Mouse (Mus musculus) kidney, embryonic 16.5 days (tissue): ENCODE data around the gene Prkcq. TPM values are rescaled to one million over a fixed set of nuclear protein-coding genes. Genes with fewer than 3 reads are reported as not detected.
"Not testable (repeated sequence)": the region's sequence is repeated elsewhere in the genome, so short reads cannot be mapped to it uniquely, and the experiment has no call there.

Experiments
- ATAC-seq: fragments of 200-750 bp; cut with Nextera tagmentation; 2 replicates; pipeline ENCODE4 v1.8.0; 2017; ENCODE audit warnings: moderate TSS enrichment; ENCODE audit not compliant: low FRiP score, low TSS enrichment
- H3K27ac ChIP-seq: fragments of 300-500 bp; sonication (generic); 2 replicates; pipeline ENCODE4 v1.5.1; 2014; ENCODE audit warnings: low read length
- H3K27me3 ChIP-seq: fragments of 300-500 bp; sonication (generic); 2 replicates; pipeline ENCODE4 v1.6.1; 2014; ENCODE audit warnings: low read length, control low read depth, mixed read lengths; ENCODE audit not compliant: insufficient read depth
- H3K36me3 ChIP-seq: fragments of 300-500 bp; sonication (generic); 2 replicates; pipeline ENCODE4 v1.6.1; 2014; ENCODE audit warnings: low read length, control low read depth, mixed read lengths; ENCODE audit not compliant: insufficient read depth
- H3K4me1 ChIP-seq: fragments of 300-500 bp; sonication (generic); 2 replicates; pipeline ENCODE4 v1.6.1; 2014; ENCODE audit warnings: low read length, control low read depth, mixed read lengths; ENCODE audit not compliant: insufficient read depth
- H3K4me2 ChIP-seq: fragments of 300-500 bp; sonication (generic); replicated peaks from 2 replicates; pipeline ENCODE4 v1.6.1; 2014; ENCODE audit warnings: low read depth, low read length
- H3K4me3 ChIP-seq: fragments of 300-500 bp; sonication (generic); 2 replicates; pipeline ENCODE4 v1.5.1; 2014; ENCODE audit warnings: mild to moderate bottlenecking, low read length
- H3K9ac ChIP-seq: fragments of 300-500 bp; sonication (generic); replicated peaks from 2 replicates; pipeline ENCODE4 v1.6.1; 2014; ENCODE audit warnings: low read length
- H3K9me3 ChIP-seq: fragments of 300-500 bp; sonication (generic); 2 replicates; pipeline ENCODE4 v1.6.1; 2016; ENCODE audit warnings: low read length, control low read depth
- WGBS: fragments of 180-500 bp; shearing (Covaris S2); extraction: QIAGEN DNeasy Blood & Tissue Kit; methylation state at CpG from one replicate; pipeline ENCODE4 v1.1.7; 2014; 5-methylcytosine and 5-hydroxymethylcytosine counted together
- polyA plus RNA-seq: library from polyadenylated mRNA; unstranded; fragments of >200 nt; fragmentation: Nextera tagmentation; extraction: Ambion mirVana; gene quantifications from 2 replicates; pipeline ENCODE4 v1.2.1, GENCODE M21; 2015

The Prkcq gene
- polyA plus RNA-seq, 1 experiment from 2014 or later, result 5.5 TPM

DNA sequence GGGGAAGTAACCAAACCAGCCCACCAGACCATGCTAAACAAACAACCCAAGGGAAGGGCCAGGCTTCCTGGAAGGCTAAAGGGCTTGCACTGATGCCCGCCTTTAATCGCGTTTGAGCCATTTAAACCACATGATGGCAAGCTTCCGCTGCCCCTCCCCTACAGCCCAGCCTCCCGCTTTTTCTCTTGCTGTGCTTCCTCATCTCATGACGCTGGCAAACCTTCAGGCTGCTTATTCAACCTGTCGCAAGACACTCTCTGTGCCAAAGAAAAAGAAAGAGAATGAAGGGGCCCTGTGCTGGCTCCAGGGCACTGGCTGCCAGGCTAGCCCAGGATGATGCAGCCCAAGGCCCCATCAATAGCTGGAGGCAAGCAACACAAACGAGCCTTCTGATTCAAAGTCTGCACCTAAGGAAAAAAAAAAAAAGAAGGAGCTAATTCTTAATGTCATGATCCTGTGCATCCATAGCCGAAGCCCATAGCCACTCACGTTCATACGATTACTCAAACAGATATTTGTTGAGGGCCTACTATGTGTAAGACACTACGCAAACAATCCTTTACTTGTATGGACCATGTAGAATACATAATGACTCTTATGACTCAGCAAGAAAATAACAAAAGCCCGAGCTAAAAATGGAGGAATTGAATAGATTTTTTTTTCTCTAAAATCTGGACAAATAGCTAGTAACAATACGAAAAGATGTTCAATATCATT is 161.6 kb downstream of the Prkcq start:
- no peak overlapping the region for H3K4me3 ChIP-seq
- H3K27me3 ChIP-seq, result no peaks in the 10 kb centered on the region
- H3K4me1 ChIP-seq, result 0 out of 2 replicates have a peak, but pooled peaks cover 3% of the 10 kb centered on the region
- no peak for ATAC-seq
- no peak overlapping the region for H3K4me2 ChIP-seq
- H3K27ac ChIP-seq, result no peak overlapping the region
- no peak overlapping the region for H3K9ac ChIP-seq
- WGBS, result 55% methylated on average over 14 of the region's 14 CpGs
- H3K9me3 ChIP-seq, result no peaks in the 10 kb centered on the region
- no peaks in the 10 kb centered on the region for H3K36me3 ChIP-seq

DNA sequence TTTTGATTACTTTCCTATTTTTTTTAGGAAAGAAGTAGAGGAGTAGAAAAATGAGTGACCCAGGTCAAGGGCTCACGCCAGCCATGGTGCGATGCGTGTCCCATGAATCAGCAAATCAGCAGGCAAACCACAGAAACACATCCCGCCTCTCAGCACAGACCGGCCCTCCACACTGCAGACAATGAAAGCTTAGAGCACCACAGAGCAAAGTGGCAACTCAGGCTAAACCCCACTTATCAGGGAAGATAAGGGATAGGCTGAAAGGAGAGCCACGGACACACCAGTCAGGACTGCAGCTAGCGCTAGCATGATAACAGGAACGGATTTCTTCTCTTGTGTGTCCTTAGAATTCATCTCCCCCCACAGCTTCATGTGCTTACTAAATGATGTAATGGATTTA is 164.4 kb downstream of the Prkcq start:
- no peak overlapping the region for H3K4me2 ChIP-seq
- no peak for ATAC-seq
- H3K27me3 ChIP-seq, result no peaks in the 10 kb centered on the region
- no peak overlapping the region for H3K27ac ChIP-seq
- H3K9me3 ChIP-seq, result no peaks in the 10 kb centered on the region
- no peaks in the 10 kb centered on the region for H3K36me3 ChIP-seq
- no peaks in the 10 kb centered on the region for H3K4me1 ChIP-seq
- no peak overlapping the region for H3K9ac ChIP-seq
- no peak overlapping the region for H3K4me3 ChIP-seq
- WGBS, result 78% methylated on average over 8 of the region's 8 CpGs

DNA sequence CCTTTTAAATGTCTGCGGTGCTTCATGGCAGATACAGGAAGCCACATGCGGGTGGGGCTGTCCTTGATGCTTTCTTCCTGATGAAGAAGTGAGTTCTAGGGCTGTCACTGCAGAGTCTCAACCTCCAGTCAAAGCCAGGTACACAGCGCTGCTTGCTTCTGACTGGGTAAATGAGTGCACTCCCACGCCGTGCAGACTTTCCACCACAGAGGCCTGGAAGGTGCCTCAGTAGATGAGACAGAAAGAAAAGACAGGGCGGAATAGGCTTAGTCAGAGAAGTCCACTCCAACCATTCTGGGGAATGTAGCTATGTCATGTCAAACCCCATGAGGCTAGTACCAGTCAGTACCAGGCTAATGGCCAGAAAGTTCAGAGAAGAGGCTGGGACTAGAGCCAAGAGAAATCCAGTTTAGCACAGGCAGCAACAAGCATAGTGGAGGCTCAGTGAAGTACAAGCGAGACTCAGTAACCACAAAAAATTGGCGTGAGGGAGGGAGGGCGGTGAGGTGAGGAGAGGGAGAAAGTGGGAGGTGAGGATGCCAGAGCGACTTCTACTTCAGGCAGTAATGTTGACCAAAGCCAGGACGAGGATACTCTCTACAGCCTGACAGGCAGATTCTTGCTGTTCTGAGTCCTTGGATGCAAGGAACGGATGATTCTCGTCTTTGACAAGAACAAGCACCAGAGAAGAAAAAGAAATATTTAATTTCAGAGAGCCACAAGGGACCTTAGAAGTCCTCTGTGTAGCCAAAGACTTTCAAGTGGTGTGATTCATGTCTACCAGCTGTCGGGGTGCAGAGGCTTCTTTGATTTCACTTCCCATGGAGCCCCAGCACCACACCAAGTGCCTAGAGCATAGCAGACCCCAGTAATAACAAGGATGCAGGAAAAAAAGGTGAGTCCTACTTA is 167.3 kb downstream of the Prkcq start:
- H3K27me3 ChIP-seq, result no peaks in the 10 kb centered on the region
- H3K4me2 ChIP-seq, result no peak overlapping the region
- ATAC-seq, result 0 out of 2 replicates have a peak, but pooled peaks have one; percentile 12
- H3K36me3 ChIP-seq, result no peaks in the 10 kb centered on the region
- WGBS, result 63% methylated on average over 14 of the region's 14 CpGs
- no peak overlapping the region for H3K4me3 ChIP-seq
- H3K9me3 ChIP-seq, result no peaks in the 10 kb centered on the region
- H3K27ac ChIP-seq, result no peak overlapping the region
- H3K4me1 ChIP-seq, result no peaks in the 10 kb centered on the region
- H3K9ac ChIP-seq, result no peak overlapping the region

DNA sequence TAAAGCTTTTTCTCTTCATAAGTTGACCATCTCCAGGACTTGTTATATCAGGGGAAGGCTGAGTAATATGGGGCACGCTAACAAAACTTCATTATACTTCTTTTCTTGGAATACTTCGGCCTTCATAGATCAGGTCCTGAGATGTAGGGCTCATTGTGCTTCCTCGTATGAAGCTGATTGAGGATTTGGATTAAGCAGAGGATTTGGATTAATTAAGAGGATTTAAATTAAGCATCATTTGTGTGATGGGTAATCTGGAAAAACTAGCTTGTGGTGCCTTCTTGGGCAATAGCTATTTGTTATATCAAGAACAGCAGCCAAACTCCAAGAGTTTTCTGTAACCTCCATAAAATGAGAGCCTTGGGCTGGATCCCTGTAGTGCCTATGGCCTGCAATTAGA is 172.8 kb downstream of the Prkcq start:
- no peaks in the 10 kb centered on the region for H3K36me3 ChIP-seq
- no peak overlapping the region for H3K9ac ChIP-seq
- no peaks in the 10 kb centered on the region for H3K4me1 ChIP-seq
- H3K9me3 ChIP-seq, result no peaks in the 10 kb centered on the region
- H3K4me2 ChIP-seq, result no peak overlapping the region
- H3K27me3 ChIP-seq, result no peaks in the 10 kb centered on the region
- 91% methylated on average over 3 of the region's 3 CpGs for WGBS
- no peak overlapping the region for H3K27ac ChIP-seq
- no peak overlapping the region for H3K4me3 ChIP-seq
- ATAC-seq, result no peak

DNA sequence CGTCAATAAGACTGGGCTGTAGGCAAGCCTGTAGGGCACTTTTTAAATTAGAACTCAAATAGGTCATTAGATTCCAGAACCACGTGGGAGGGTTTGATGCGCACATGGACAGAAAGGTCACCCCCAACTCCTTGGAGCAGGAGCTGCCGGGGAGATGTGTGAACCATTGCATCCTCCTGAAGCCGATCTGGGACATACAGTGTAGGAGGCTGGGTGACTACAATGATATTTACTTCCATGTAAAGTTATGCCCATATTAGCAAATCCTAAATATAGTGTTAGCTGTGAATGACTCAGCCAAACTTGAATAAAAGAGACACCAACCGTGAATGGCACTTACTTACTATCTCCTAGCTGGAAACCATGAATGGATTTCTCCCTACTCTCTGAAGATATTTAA is 174.5 kb downstream of the Prkcq start:
- WGBS, result 85% methylated on average over 6 of the region's 6 CpGs
- H3K9ac ChIP-seq, H3K9me3 ChIP-seq, H3K4me1 ChIP-seq, H3K4me3 ChIP-seq, ATAC-seq, H3K4me2 ChIP-seq, H3K27ac ChIP-seq, H3K36me3 ChIP-seq, H3K27me3 ChIP-seq: not testable (repeated sequence)

DNA sequence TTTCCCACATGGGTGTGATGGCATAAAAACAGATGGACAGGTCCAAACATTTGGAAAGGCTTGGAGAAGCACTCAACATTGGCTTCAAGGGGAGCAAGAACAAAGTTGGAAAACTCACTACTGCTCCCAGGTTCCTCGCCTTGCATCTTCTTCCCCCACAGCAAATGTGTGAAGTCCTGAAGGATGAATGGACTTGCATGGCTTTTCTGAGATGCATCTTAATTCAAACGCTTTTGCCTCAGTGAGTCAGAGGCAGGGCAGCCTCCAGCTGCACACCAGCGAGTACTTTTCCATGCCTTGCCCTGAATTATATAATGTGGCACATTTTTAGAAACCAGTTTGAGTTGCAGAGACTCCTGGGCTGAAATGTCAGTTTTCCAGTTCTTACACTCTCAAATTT is 175.9 kb downstream of the Prkcq start:
- Histone ChIP-seq H3K4me3 (no peak overlapping the region), H3K4me2 (no peak overlapping the region), H3K27me3 (no peaks in the 10 kb centered on the region), H3K27ac (no peak overlapping the region), H3K36me3 (no peaks in the 10 kb centered on the region), H3K4me1 (no peaks in the 10 kb centered on the region), H3K9me3 (no peaks in the 10 kb centered on the region), H3K9ac (no peak overlapping the region)
- 84% methylated on average over 3 of the region's 3 CpGs for WGBS
- no peak for ATAC-seq
